Mouse (Mus musculus): ENCODE results near the gene Svs4.
"Not testable (repeated sequence)": the region's sequence is repeated elsewhere in the genome, so short reads cannot be mapped to it uniquely, and the experiment has no call there.

The Svs4 gene

GRCm38 (mm10) chr2:164278359-164278758 lies at the start of gene Svs4:
TSS of gene Svs4 (minus strand) at chr2:164278459.
- DNase-seq (ENCODE audit: low read depth, low spot score) = no peak

- no peak for DNase-seq (ENCODE audit: low read depth, low spot score)
Observed at GRCm38 (mm10) chr2:164320983-164321382, 42.7 kb upstream of the Svs4 start.

GRCm38 (mm10) chr2:164316451-164316850 lies 38.2 kb upstream of the Svs4 start, which contains the start of gene Svs6:
TSS of gene Svs6 (plus strand) at chr2:164316751.
- not testable (repeated sequence) for DNase-seq (ENCODE audit: low read depth, low spot score)

DNA sequence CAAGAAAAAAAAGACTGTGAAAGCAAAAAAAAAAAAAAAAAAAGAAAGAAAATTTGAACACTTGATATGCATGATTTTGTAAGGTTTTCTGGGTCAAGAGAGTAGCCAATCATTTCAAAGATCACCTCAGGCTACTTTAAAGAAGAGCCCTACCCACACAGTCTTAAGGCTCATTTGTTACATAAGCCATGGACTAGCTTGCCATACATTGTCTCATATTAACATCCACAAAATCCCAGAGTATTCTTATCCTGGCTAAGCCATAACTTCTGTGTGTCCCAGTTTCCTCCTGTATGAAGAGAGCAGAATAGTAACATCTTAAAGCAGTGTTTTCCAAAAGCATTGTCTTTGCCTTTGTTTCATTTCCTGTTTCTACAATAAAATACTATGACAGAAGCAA lies 37.2 kb upstream of the Svs4 start:
- DNase-seq (ENCODE audit: low read depth, low spot score) = peak; percentile 32

- DNase-seq (ENCODE audit: low read depth, low spot score) = peak; percentile 61
Observed at GRCm38 (mm10) chr2:164312599-164312998, 34.3 kb upstream of the Svs4 start.

DNA sequence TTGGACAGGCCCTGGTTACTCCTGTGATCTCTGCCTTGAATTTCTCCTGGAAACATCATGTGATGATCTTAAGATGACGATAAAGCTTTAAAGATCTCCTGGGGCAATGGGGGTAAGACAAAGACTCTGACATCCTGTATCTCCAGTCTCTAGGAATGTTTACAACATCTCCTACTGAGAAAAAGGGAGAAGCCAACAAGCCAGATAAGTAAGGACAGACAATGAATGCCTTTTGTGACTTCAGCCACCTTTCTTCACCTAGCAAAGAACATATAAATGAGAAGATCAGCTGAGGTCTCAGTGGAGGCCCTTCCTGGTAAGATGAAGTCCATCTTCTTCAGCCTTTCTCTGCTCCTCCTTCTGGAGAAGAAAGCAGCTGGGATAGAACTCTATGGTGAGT lies 10.7 kb upstream of the Svs4 start, which contains the start of gene Svs3a:
Svs3a (plus strand) TSS at position 301 of the 400 bp plus-strand sequence.
- DNase-seq (ENCODE audit: low read depth, low spot score) = not testable (repeated sequence)

- DNase-seq (ENCODE audit: low read depth, low spot score) = not testable (repeated sequence)
Observed at GRCm38 (mm10) chr2:164256540-164256939, 21.7 kb downstream of the Svs4 start, which contains the start of gene Svs3b. TSS of gene Svs3b (minus strand) at chr2:164256640.

- DNase-seq (ENCODE audit: low read depth, low spot score) = no peak
Observed at GRCm38 (mm10) chr2:164238366-164238765, 39.9 kb downstream of the Svs4 start, which contains the start of gene Svs2. TSS of gene Svs2 (minus strand) at chr2:164238466.

- no peak for DNase-seq (ENCODE audit: low read depth, low spot score)
Observed at GRCm38 (mm10) chr2:164232671-164233070, 45.6 kb downstream of the Svs4 start.

DNA sequence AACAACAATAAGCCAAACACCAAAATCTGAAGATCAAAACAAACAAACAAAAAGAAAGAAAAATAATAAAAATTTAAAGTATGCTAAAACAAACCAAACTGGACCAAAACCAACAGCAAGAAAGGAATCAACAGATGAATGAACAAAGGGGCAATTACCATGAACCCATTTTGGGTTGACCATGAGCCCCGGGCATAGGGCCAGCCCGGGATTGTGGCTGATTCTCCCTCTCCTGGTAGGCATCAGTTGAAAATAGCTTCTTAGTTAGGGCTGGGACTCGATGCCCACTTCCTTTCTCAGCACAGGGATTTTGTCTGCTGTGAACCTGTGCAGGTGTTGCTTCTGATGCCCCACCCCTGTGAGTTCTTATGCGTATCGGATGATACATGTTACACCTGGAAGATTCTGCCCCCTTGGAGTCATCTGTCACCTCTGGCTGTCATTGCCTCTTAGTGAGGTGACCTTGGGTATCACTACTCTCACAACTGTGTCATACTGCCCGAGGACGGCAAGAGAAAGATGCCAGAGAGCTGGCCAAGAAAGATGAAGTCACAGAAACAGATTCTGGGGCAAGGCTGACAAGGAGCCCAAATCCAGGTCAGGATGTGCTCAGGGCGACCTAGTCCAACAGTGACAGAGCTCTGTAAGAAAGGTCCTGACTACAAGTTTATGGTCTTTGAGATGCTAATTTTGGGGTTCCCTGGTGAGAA lies 49.7 kb downstream of the Svs4 start:
- DNase-seq (ENCODE audit: low read depth, low spot score) = no peak
